Mouse (Mus musculus): ENCODE data around the gene Fam160a1. TPM values are rescaled to one million over a fixed set of nuclear protein-coding genes. Genes with fewer than 3 reads are reported as not detected.

The Fam160a1 gene
- polyA plus RNA-seq, 1 experiment from 2014 or later: 0.64 TPM

Other genes with a start within 250 kb of the Fam160a1 start
- gene Gatb, start 243.2 kb downstream of the Fam160a1 start, polyA plus RNA-seq (2014; fragmentation: Nextera tagmentation; extraction: Ambion mirVana): 25.6 and 26.8 TPM in 2 replicates
- 0.13 and 0.15 TPM in 2 replicates for gene Glt28d2, start 70.2 kb upstream of the Fam160a1 start, polyA plus RNA-seq (2014; fragmentation: Nextera tagmentation; extraction: Ambion mirVana)
- 0.43 and 0.53 TPM in 2 replicates for gene Gm37240, start 70.2 kb upstream of the Fam160a1 start, polyA plus RNA-seq (2014; fragmentation: Nextera tagmentation; extraction: Ambion mirVana)
- 10.9 and 11.0 TPM in 2 replicates for gene Sh3d19, start 153.8 kb upstream of the Fam160a1 start, polyA plus RNA-seq (2014; fragmentation: Nextera tagmentation; extraction: Ambion mirVana)
- 0.29 TPM in 1 of 2 replicates, not detected in the other for gene Prss48, start 185.2 kb upstream of the Fam160a1 start, polyA plus RNA-seq (2014; fragmentation: Nextera tagmentation; extraction: Ambion mirVana)